In the genomic region with DNA sequence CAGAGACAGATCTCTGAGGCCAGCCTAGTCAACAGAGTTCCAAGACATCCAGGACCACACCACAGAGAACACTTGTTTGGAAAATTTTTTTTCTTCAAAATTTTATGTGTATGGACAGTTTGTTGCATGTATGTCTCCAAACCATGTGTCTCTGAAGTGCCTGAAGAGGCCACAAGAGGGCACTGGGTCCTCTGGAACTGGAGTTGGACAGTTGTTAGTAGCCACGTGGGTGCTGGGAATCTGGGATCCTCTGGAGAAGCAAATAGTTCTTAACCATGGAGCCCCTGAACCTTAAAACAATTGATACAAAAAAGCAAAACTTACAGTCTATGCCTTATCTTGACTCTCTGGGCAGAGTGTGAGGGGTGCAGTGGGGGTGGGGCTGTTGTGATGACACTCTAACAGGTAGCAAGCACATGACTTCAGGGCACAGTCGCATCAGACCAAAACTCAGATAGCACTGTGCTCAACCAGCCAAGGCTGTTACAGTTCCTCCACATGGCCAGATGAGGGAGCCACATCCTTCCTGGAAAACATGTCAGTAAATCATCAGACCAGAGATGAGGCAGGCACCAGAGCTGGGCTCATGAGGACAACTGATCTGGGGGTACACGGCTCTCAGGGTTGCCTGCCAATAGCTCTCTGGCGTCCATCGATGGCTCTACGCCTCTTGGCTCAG, we compare ENCODE assay signal across 13 mouse cellular contexts. TPM values are rescaled to one million over a fixed set of nuclear protein-coding genes. Genes with fewer than 3 reads are reported as not detected.
DNase-seq lines count a peak whose midpoint lies in the region; ATAC-seq and TF ChIP-seq lines count a peak whose summit lies in the region.
"Had no signal": no experiment of that assay in that cellular context is flagged by ENCODE, and none has a peak within 500 bp of the region (broad histone marks: within the 10 kb centered on the region; RNA-seq: fewer than 3 reads in every experiment).

No protein-coding gene starts in this region.

- no peaks in the 10 kb centered on the region for H3K36me3 ChIP-seq in forebrain, postnatal 0 days (ENCODE audit: insufficient read depth)
- H3K36me3 ChIP-seq in forebrain, embryonic 16.5 days (ENCODE audit: control insufficient read depth, insufficient read depth): no peaks in the 10 kb centered on the region
- H3K36me3 ChIP-seq in midbrain, embryonic 14.5 days (ENCODE audit: control insufficient read depth, insufficient read depth, low read length): no peaks in the 10 kb centered on the region
- H3K36me3 ChIP-seq in midbrain, embryonic 11.5 days (ENCODE audit: control insufficient read depth, insufficient read depth, low read length): no peaks in the 10 kb centered on the region
- H3K36me3 ChIP-seq: hindbrain, embryonic 12.5 days; midbrain, embryonic 12.5 days had no signal

- H3K4me1 ChIP-seq in forebrain, postnatal 0 days (ENCODE audit: insufficient read depth): no peaks in the 10 kb centered on the region
- no peaks in the 10 kb centered on the region for H3K4me1 ChIP-seq in forebrain, embryonic 16.5 days (replicated peaks; ENCODE audit: control insufficient read depth, insufficient read depth, low read length)
- no peaks in the 10 kb centered on the region for H3K4me1 ChIP-seq in midbrain, embryonic 14.5 days (ENCODE audit: control insufficient read depth, insufficient read depth, low read length)
- H3K4me1 ChIP-seq in midbrain, embryonic 11.5 days (ENCODE audit: control insufficient read depth, insufficient read depth, low read length): no peaks in the 10 kb centered on the region; the same call in 1 of the 2 replicates
- H3K4me1 ChIP-seq: forebrain, embryonic 13.5 days; hindbrain, embryonic 12.5 days had no signal

- no peak overlapping the region for H3K4me2 ChIP-seq in forebrain, postnatal 0 days (ENCODE audit: low read depth)
- no peak overlapping the region for H3K4me2 ChIP-seq in forebrain, embryonic 16.5 days (ENCODE audit: low read length)
- no peak overlapping the region for H3K4me2 ChIP-seq in midbrain, embryonic 14.5 days (ENCODE audit: low read length)
- H3K4me2 ChIP-seq in midbrain, embryonic 11.5 days: no peak overlapping the region
- H3K4me2 ChIP-seq: forebrain, embryonic 13.5 days; hindbrain, embryonic 12.5 days; midbrain, embryonic 12.5 days had no signal

- no peak overlapping the region for H3K9ac ChIP-seq in forebrain, postnatal 0 days
- H3K9ac ChIP-seq in forebrain, embryonic 16.5 days (replicated peaks; ENCODE audit: low read depth, low read length): no peak overlapping the region
- H3K9ac ChIP-seq in midbrain, embryonic 14.5 days (replicated peaks; ENCODE audit: low read length): no peak overlapping the region
- no peak overlapping the region for H3K9ac ChIP-seq in midbrain, embryonic 11.5 days (ENCODE audit: low read length)
- H3K9ac ChIP-seq: forebrain, embryonic 13.5 days; hindbrain, embryonic 12.5 days; midbrain, embryonic 12.5 days had no signal

- TF ChIP-seq CTCF in forebrain, postnatal 0 days (IDR thresholded peaks at IDR 0.05; ENCODE audit: low read depth): peak; percentile 64

- H3K4me3 ChIP-seq in forebrain, postnatal 0 days (ENCODE audit: low read depth, low read length): no peak overlapping the region
- H3K4me3 ChIP-seq in forebrain, embryonic 16.5 days (replicated peaks; ENCODE audit: low read length): no peak overlapping the region
- no peak overlapping the region for H3K4me3 ChIP-seq in midbrain, embryonic 14.5 days (replicated peaks; ENCODE audit: low read depth, low read length)
- no peak overlapping the region for H3K4me3 ChIP-seq in midbrain, embryonic 11.5 days (ENCODE audit: low read depth, low read length)
- H3K4me3 ChIP-seq: forebrain, embryonic 13.5 days; hindbrain, embryonic 12.5 days; midbrain, embryonic 12.5 days had no signal

- no peak overlapping the region for H3K27ac ChIP-seq in forebrain, postnatal 0 days (ENCODE audit: low read depth, low read length)
- H3K27ac ChIP-seq in forebrain, embryonic 16.5 days (ENCODE audit: low read length): no peak overlapping the region
- no peak overlapping the region for H3K27ac ChIP-seq in midbrain, embryonic 14.5 days (replicated peaks; ENCODE audit: low read depth, low read length)
- no peak overlapping the region for H3K27ac ChIP-seq in midbrain, embryonic 11.5 days (ENCODE audit: low read depth, low read length)
- H3K27ac ChIP-seq: forebrain, embryonic 13.5 days; hindbrain, embryonic 12.5 days; midbrain, embryonic 12.5 days had no signal

- H3K9me3 ChIP-seq in forebrain, postnatal 0 days (ENCODE audit: low read length): 0 out of 2 replicates have a peak, but pooled peaks cover 4% of the 10 kb centered on the region
- H3K9me3 ChIP-seq in forebrain, embryonic 16.5 days (ENCODE audit: control insufficient read depth, low read length): no peaks in the 10 kb centered on the region
- no peaks in the 10 kb centered on the region for H3K9me3 ChIP-seq in midbrain, embryonic 14.5 days (ENCODE audit: control insufficient read depth, low read length)
- no peaks in the 10 kb centered on the region for H3K9me3 ChIP-seq in midbrain, embryonic 11.5 days (ENCODE audit: control insufficient read depth, low read length)
- H3K9me3 ChIP-seq: forebrain, embryonic 13.5 days; hindbrain, embryonic 12.5 days; midbrain, embryonic 12.5 days had no signal

- 83% methylated on average over 6 of the region's 6 CpGs for WGBS in forebrain, postnatal 0 days
- 81% methylated on average over 6 of the region's 6 CpGs for WGBS in forebrain, embryonic 16.5 days
- WGBS in midbrain, embryonic 14.5 days: 89% methylated on average over 6 of the region's 6 CpGs
- WGBS in midbrain, embryonic 11.5 days: 89% methylated on average over 6 of the region's 6 CpGs

- intact Hi-C loops in heart, postnatal 25 days (cut with DNase I): loop anchor here (2.0 to 5.0 kb wide), 3 partner anchors 43 to 182 kb away; no protein-coding TSS in a partner anchor

- peak; percentile 24 for DNase-seq in forebrain, postnatal 0 days
- DNase-seq in midbrain, embryonic 14.5 days: peak; percentile 8
- DNase-seq in midbrain, embryonic 11.5 days (ENCODE audit: low spot score, missing footprints): no peak
- peak; percentile 78 for DNase-seq in R1 (ENCODE audit: low read depth, low spot score)
- DNase-seq in ovary, postnatal 36 days (ENCODE audit: low spot score): no peak
- no peak for DNase-seq in heart, postnatal 25 days (ENCODE audit: low spot score)

- H3K27me3 ChIP-seq in forebrain, postnatal 0 days (ENCODE audit: insufficient read depth, low read length): no peaks in the 10 kb centered on the region
- no peaks in the 10 kb centered on the region for H3K27me3 ChIP-seq in forebrain, embryonic 16.5 days (replicated peaks; ENCODE audit: control insufficient read depth, insufficient read depth, low read length)
- H3K27me3 ChIP-seq in midbrain, embryonic 14.5 days (ENCODE audit: control insufficient read depth, insufficient read depth, low read length): no peaks in the 10 kb centered on the region
- no peaks in the 10 kb centered on the region for H3K27me3 ChIP-seq in midbrain, embryonic 11.5 days (ENCODE audit: control insufficient read depth, insufficient read depth, low read length)
- H3K27me3 ChIP-seq: forebrain, embryonic 13.5 days; hindbrain, embryonic 12.5 days had no signal

- ATAC-seq in forebrain, postnatal 0 days: no peak; the same call in 1 of the 2 replicates
- no peak for ATAC-seq in forebrain, embryonic 16.5 days
- no peak for ATAC-seq in midbrain, embryonic 14.5 days (ENCODE audit: low FRiP score, low TSS enrichment)
- ATAC-seq in midbrain, embryonic 11.5 days (ENCODE audit: low FRiP score): no peak
- ATAC-seq in megakaryocyte-erythroid progenitor cell, adult 5-6 weeks (replicated peaks; ENCODE audit: low FRiP score, low TSS enrichment, poor library complexity, severe bottlenecking): peak; percentile 74
- ATAC-seq: forebrain, embryonic 13.5 days had no signal

RNA-seq across cellular contexts. Expression of gene Sun5, which starts 20.4 kb away (rescaled TPM):
- total RNA-seq in forebrain, postnatal 0 days (2014; rRNA removed): not detected in 2 replicates
- polyA plus RNA-seq in forebrain, postnatal 0 days (2015; fragmentation: Nextera tagmentation; extraction: Ambion mirVana): not detected in 2 replicates
- not detected in 2 replicates for polyA plus RNA-seq in forebrain, embryonic 16.5 days (2015; fragmentation: Nextera tagmentation; extraction: Ambion mirVana)
- polyA plus RNA-seq in midbrain, embryonic 14.5 days (2014; fragmentation: Nextera tagmentation; extraction: Ambion mirVana): not detected in 2 replicates
- not detected in 2 replicates for polyA plus RNA-seq in midbrain, embryonic 11.5 days (2014; fragmentation: Nextera tagmentation; extraction: Ambion mirVana)
- total RNA-seq in megakaryocyte-erythroid progenitor cell, adult 5-6 weeks (2014; fragmentation: Nextera tagmentation): not detected in 2 replicates
- not detected in 2 replicates for total RNA-seq in megakaryocyte-erythroid progenitor cell, adult 5-6 weeks (2017)
- not detected for total RNA-seq in heart, postnatal 25 days (2021)
- total RNA-seq: adrenal gland, postnatal 25 days; left cerebral cortex, adult 18-20 months had no signal
- polyA plus RNA-seq: forebrain, embryonic 13.5 days; hindbrain, embryonic 12.5 days; midbrain, embryonic 12.5 days had no signal

RNA-seq across cellular contexts. Expression of gene Bpifb2, which starts 24.4 kb away (rescaled TPM):
- total RNA-seq in forebrain, postnatal 0 days (2014; rRNA removed): not detected in 2 replicates
- polyA plus RNA-seq in forebrain, postnatal 0 days (2015; fragmentation: Nextera tagmentation; extraction: Ambion mirVana): not detected in 2 replicates
- polyA plus RNA-seq in forebrain, embryonic 16.5 days (2015; fragmentation: Nextera tagmentation; extraction: Ambion mirVana): not detected in 2 replicates
- not detected in 2 replicates for polyA plus RNA-seq in midbrain, embryonic 14.5 days (2014; fragmentation: Nextera tagmentation; extraction: Ambion mirVana)
- polyA plus RNA-seq in midbrain, embryonic 11.5 days (2014; fragmentation: Nextera tagmentation; extraction: Ambion mirVana): not detected in 2 replicates
- not detected in 2 replicates for total RNA-seq in megakaryocyte-erythroid progenitor cell, adult 5-6 weeks (2014; fragmentation: Nextera tagmentation)
- not detected in 2 replicates for total RNA-seq in megakaryocyte-erythroid progenitor cell, adult 5-6 weeks (2017)
- not detected for total RNA-seq in heart, postnatal 25 days (2021)
- total RNA-seq: adrenal gland, postnatal 25 days; left cerebral cortex, adult 18-20 months had no signal
- polyA plus RNA-seq: forebrain, embryonic 13.5 days; hindbrain, embryonic 12.5 days; midbrain, embryonic 12.5 days had no signal

RNA-seq across cellular contexts. Expression of gene Bpifb6, which starts 49.7 kb away (rescaled TPM):
- total RNA-seq in forebrain, postnatal 0 days (2014; rRNA removed): 0.46 TPM in 1 of 2 replicates, not detected in the other
- polyA plus RNA-seq in forebrain, postnatal 0 days (2015; fragmentation: Nextera tagmentation; extraction: Ambion mirVana): not detected in 2 replicates
- polyA plus RNA-seq in forebrain, embryonic 16.5 days (2015; fragmentation: Nextera tagmentation; extraction: Ambion mirVana): not detected in 2 replicates
- 0.12 TPM in 1 of 2 replicates, not detected in the other for polyA plus RNA-seq in midbrain, embryonic 14.5 days (2014; fragmentation: Nextera tagmentation; extraction: Ambion mirVana)
- polyA plus RNA-seq in midbrain, embryonic 11.5 days (2014; fragmentation: Nextera tagmentation; extraction: Ambion mirVana): not detected in 2 replicates
- total RNA-seq in megakaryocyte-erythroid progenitor cell, adult 5-6 weeks (2014; fragmentation: Nextera tagmentation): not detected in 2 replicates
- not detected in 2 replicates for total RNA-seq in megakaryocyte-erythroid progenitor cell, adult 5-6 weeks (2017)
- not detected for total RNA-seq in heart, postnatal 25 days (2021)
- total RNA-seq: left cerebral cortex, adult 18-20 months had no signal
- polyA plus RNA-seq: forebrain, embryonic 13.5 days; hindbrain, embryonic 12.5 days; midbrain, embryonic 12.5 days had no signal

Comparison
In these comparisons a context has a peak if more than half of its experiments do, and no peak if none do; other contexts are left out.
1. DNase-seq: peak in forebrain, postnatal 0 days (single experiment), midbrain, embryonic 14.5 days (single experiment) and R1 (single experiment); none in midbrain, embryonic 11.5 days (single experiment), ovary, postnatal 36 days (single experiment) and heart, postnatal 25 days (single experiment).